Mouse (Mus musculus) common myeloid progenitor, adult 5-6 weeks (primary cell): ENCODE measurements at regions not wholly inside any gene's neighbourhood (a gene's known extent, or its start where the extent isn't known, plus 50 kb on each side); places are given as distances from the start of the nearest gene placed in this dataset.

ENCODE experiments used
- ATAC-seq: replicated peaks from 2 replicates; pipeline ENCODE4 v1.8.0; 2016; ENCODE audit warnings: low read depth, mild to moderate bottlenecking, moderate TSS enrichment, inconsistent platforms; ENCODE audit not compliant: poor library complexity, severe bottlenecking

- ATAC-seq: no peak
Measured at GRCm38 (mm10) chr17:45932611-45933010, 99.6 kb downstream of the Vegfa start.

GRCm38 (mm10) chr17:45929591-45929990 lies 102.6 kb downstream of the Vegfa start:
- no peak for ATAC-seq

- ATAC-seq: no peak
Measured at GRCm38 (mm10) chr17:45928903-45929477, 103.2 kb downstream of the Vegfa start.

DNA sequence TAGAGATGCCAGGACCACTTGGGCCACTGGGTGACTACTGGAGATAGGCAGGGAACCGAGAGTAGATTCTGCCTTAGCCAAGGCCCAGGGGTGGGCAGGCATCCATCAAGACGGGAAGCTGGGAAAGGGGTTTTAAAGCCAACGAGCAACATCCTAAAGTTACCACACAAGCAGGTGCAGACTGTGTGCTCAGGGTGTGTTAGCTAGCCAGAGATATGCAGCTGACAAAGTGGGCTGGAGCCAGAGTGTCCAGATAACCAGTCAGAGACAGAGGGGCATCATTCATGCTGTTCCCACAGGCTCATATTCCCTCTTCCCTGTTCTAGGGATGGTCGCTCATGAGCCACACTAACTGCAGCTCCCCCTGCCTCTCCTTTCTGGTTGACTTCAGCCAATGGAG lies 104.2 kb downstream of the Vegfa start:
- no peak for ATAC-seq

DNA sequence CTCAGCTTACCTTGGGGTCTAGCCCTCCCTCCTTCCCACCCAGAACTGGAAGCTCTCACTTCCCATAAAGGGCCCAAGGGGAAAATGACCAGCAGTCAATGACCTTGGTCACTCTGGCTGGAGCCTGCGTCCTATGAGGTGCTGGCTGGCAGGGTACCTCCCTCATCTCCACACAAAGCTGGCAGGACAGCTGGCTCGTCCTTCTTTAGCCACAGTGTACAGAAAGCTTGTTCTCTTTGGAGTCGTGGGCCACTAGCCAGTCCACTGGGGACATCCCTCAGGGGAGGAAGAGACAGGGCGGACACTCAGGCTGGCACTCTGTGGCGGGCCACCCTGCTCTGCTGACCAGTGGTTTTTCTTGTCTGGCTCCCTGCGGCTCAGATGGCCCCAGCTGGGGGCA lies 106.3 kb downstream of the Vegfa start:
- no peak for ATAC-seq

GRCm38 (mm10) chr17:45924595-45924994 lies 107.6 kb downstream of the Vegfa start:
- ATAC-seq: no peak

GRCm38 (mm10) chr17:45923217-45923730 lies 108.9 kb downstream of the Vegfa start:
- ATAC-seq: no peak

- no peak for ATAC-seq
Measured at GRCm38 (mm10) chr17:45917647-45918046, 114.5 kb downstream of the Vegfa start.

- no peak for ATAC-seq
Measured at GRCm38 (mm10) chr17:45916937-45917336, 115.2 kb downstream of the Vegfa start.

GRCm38 (mm10) chr17:45914706-45915240 lies 117.4 kb downstream of the Vegfa start:
- ATAC-seq: no peak

DNA sequence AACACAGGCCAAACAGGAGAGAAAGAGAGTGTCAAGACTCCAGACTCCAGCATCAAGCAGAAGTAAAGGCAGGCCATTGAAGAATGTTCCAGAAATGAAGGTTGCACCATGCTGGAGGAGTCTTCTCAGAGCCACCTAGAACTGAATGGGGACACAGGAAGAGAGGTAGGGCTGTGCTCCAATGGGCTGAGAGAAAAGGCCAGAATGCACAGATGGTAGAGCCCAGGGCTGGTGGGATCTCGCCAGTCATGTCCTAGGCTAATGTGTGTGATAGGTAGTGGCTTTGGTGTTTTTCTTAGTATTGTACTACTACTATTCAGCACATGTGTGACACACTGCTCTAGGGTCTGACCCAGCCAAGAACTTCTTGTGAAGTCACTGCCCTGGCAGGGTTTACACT lies 117.9 kb downstream of the Vegfa start:
- no peak for ATAC-seq

- ATAC-seq: no peak
Measured at GRCm38 (mm10) chr17:45913671-45914070, 118.5 kb downstream of the Vegfa start.

- ATAC-seq: no peak
Measured at GRCm38 (mm10) chr17:45912165-45912564, 120.0 kb downstream of the Vegfa start.

DNA sequence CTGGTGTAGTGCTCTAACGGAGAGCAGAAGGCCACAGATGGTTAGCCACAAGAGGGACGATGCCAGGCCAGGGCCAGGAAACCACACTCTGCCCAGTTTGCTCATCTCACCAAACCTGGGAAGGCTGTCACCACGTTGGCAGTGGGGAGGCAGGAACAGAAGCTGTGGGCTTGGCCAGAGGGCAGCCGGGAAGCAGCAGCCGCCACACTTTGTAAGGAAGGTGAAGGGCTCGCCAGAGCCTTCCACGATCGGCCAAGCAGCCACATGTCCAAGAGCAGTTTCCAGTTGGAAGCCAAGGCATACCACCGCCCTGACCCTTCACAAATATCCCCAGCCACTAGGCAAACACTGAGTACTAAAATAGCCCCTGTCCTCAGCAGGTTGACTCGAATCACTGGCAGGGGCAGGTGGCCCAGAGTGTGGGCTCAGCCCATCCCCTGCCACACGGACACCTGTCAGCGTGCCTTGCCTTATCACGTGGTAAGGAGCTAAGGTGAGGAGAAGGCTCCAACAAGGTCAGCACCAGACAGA lies 120.9 kb downstream of the Vegfa start:
- ATAC-seq: no peak

GRCm38 (mm10) chr17:45910245-45910644 lies 121.9 kb downstream of the Vegfa start:
- ATAC-seq: no peak

- ATAC-seq: no peak
Measured at GRCm38 (mm10) chr17:45907587-45907986, 124.6 kb downstream of the Vegfa start.

DNA sequence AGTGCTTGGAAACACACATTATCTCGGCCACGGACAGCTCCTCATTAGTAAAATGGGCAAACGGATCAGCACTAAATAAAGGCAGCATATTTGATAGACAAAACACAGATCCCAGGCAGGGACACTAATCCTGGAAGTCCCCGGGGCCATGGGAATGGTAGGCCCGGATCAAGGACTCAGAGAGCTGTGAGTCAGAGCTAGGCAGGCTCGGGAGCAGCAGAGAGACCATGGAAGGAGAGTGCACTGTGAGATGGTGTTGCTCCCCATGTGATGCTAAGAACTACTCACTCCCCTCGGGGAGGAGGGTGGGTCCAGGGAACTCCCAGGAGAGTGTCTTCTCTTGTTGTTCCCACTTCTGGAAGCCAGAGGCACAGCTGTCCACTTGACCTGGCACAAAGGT lies 126.6 kb downstream of the Vegfa start:
- ATAC-seq: no peak

DNA sequence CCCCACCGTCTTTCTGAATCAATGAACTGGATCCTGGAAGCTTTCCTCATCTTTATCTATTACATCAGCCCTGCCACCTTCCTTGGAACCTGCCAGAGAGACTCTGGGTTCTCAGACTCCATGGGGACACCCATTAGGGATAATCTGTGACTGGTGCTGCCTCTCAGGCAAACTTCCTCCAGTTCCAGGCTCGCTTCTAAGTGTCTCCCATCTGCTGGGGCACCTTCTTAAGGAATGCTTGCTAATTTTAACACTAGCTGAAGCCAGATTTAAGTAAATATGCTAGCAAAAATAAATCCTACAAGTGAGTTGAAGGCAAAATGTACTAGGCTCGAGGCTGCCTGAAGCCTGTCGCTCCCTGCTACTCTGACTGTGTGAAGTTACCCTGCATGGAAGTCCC lies 127.9 kb downstream of the Vegfa start:
- no peak for ATAC-seq

DNA sequence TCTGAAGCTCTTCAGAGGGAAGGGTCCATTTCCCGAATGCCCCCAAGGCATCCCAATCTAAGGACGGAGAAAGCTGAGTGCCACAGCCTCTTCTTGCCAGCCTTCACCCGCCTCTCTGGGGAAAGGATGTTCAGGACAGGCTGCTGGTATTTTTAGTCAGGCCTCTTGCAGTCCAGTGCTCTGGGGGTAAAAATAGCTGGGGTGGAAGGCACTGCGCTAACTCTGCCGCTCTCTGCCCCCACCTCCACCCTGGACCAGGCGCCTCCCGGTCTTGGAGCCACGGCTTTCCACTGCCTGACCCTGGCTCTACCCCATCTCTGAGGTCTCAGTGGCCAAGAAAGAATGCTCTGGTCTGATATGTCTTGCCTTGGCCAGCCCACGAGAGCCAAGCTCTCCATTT lies 128.9 kb downstream of the Vegfa start:
- ATAC-seq: no peak

GRCm38 (mm10) chr17:45902668-45903067 lies 129.5 kb downstream of the Vegfa start:
- ATAC-seq: no peak

DNA sequence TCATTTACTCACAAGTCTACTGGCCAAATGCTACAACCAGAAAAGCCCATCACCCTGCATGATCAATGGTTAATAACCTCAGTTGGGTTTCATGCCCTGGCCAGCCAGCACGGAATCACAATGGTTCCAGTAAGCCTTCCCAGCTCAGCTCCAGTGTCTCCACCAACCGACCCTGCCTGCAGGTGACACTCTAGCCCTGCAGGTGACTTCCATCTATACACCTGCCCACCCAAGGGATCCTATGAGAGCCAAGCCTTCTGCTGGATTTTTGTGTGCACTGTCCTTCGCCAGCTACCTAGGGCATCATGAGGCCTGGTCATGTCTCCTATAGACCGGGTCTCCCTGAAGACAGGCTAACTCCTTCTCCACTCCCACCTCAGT lies 135.3 kb downstream of the Vegfa start:
- ATAC-seq: no peak
